Mouse (Mus musculus) thymus, adult 2 months (tissue): ENCODE results near the gene Kank2. TPM values are rescaled to one million over a fixed set of nuclear protein-coding genes. Genes with fewer than 3 reads are reported as not detected.

Experiments used
- DNase-seq: peaks from one replicate; pipeline ENCODE4 v3.0.0; 2021
- H3K27ac ChIP-seq: fragments of 200-500 bp; 2 replicates; pipeline ENCODE4 v1.5.1; 2012; ENCODE audit warnings: low read length, control low read depth; ENCODE audit not compliant: control insufficient read depth, insufficient read depth
- H3K27me3 ChIP-seq: fragments of 200-500 bp; 2 replicates; pipeline ENCODE4 v1.6.1; 2012; ENCODE audit warnings: mild to moderate bottlenecking, low read length, moderate library complexity, mixed read lengths; ENCODE audit not compliant: control insufficient read depth, insufficient read depth
- H3K36me3 ChIP-seq: fragments of 200-500 bp; 2 replicates; pipeline ENCODE4 v1.6.1; 2012; ENCODE audit warnings: mild to moderate bottlenecking, low read length, moderate library complexity; ENCODE audit not compliant: control insufficient read depth, insufficient read depth
- H3K4me1 ChIP-seq: fragments of 200-500 bp; replicated peaks from 2 replicates; pipeline ENCODE4 v1.6.1; 2012; ENCODE audit warnings: low read length; ENCODE audit not compliant: control insufficient read depth, insufficient read depth
- H3K4me3 ChIP-seq: fragments of 200-500 bp; 2 replicates; pipeline ENCODE4 v1.5.1; 2012; ENCODE audit warnings: mild to moderate bottlenecking, low read length, control low read depth, moderate library complexity; ENCODE audit not compliant: control insufficient read depth, insufficient read depth
- CTCF ChIP-seq: fragments of 200-500 bp; IDR thresholded peaks from 2 replicates; pipeline ENCODE4 v1.5.1; 2012; ENCODE audit warnings: mild to moderate bottlenecking, control low read depth, low read length, moderate library complexity, borderline replicate concordance; ENCODE audit not compliant: control insufficient read depth, poor library complexity, insufficient read depth; ENCODE audit errors: extremely low read depth
- POLR2A ChIP-seq: fragments of 200-500 bp; IDR thresholded peaks from 2 replicates; pipeline ENCODE4 v1.6.1; 2012; ENCODE audit warnings: mild to moderate bottlenecking, low read length, control low read depth, moderate library complexity; ENCODE audit not compliant: control insufficient read depth, poor library complexity, insufficient read depth; ENCODE audit errors: extremely low read depth
- WGBS: fragments of 180-500 bp; shearing (Covaris S2); methylation state at CpG from one replicate; pipeline ENCODE4 v1.1.7; 2018; 5-methylcytosine and 5-hydroxymethylcytosine counted together
- polyA plus RNA-seq: library from polyadenylated mRNA; depleted of rRNA; stranded (reverse); fragments of >200 nt; gene quantifications from 2 replicates; pipeline ENCODE4 v1.2.3, GENCODE M21; 2012

Gene Kank2
- polyA plus RNA-seq, 1 experiment, result 12.6 TPM

- WGBS, result 99% methylated on average over 7 of the region's 7 CpGs
- TF ChIP-seq POLR2A (no peak), CTCF (no peak)
- no peaks in the 10 kb centered on the region for H3K27me3 ChIP-seq
- no peak overlapping the region for H3K4me3 ChIP-seq
- no peak for DNase-seq
- H3K4me1 ChIP-seq, result no peaks in the 10 kb centered on the region
- H3K27ac ChIP-seq, result no peak overlapping the region
- H3K36me3 ChIP-seq, result peaks cover 3% of the 10 kb centered on the region
Observed at GRCm38 (mm10) chr9:21733989-21734388, 64.6 kb downstream of the Kank2 start.

- Histone ChIP-seq H3K36me3 (peaks cover 3% of the 10 kb centered on the region), H3K4me3 (no peak overlapping the region), H3K4me1 (no peaks in the 10 kb centered on the region), H3K27ac (no peak overlapping the region), H3K27me3 (no peaks in the 10 kb centered on the region)
- DNase-seq, result no peak
- WGBS, result 97% methylated on average over 17 of the region's 17 CpGs
- TF ChIP-seq POLR2A (no peak), CTCF (no peak)
Observed at GRCm38 (mm10) chr9:21733446-21733845, 65.1 kb downstream of the Kank2 start.

- TF ChIP-seq POLR2A (no peak), CTCF (no peak)
- no peak for DNase-seq
- no peaks in the 10 kb centered on the region for H3K27me3 ChIP-seq
- no peak overlapping the region for H3K27ac ChIP-seq
- 80% methylated on average over 9 of the region's 9 CpGs for WGBS
- H3K4me3 ChIP-seq, result no peak overlapping the region
- H3K36me3 ChIP-seq, result peaks cover 3% of the 10 kb centered on the region
- no peaks in the 10 kb centered on the region for H3K4me1 ChIP-seq
Observed at GRCm38 (mm10) chr9:21732288-21732687, 66.3 kb downstream of the Kank2 start.

- H3K36me3 ChIP-seq, result no peaks in the 10 kb centered on the region; the same call in 1 of the 2 replicates
- no peaks in the 10 kb centered on the region for H3K27me3 ChIP-seq
- 66% methylated on average over 7 of the region's 7 CpGs for WGBS
- DNase-seq, result no peak
- no peak overlapping the region for H3K4me3 ChIP-seq
- TF ChIP-seq CTCF (no peak), POLR2A (no peak)
- no peak overlapping the region for H3K27ac ChIP-seq
- H3K4me1 ChIP-seq, result peaks cover 13% of the 10 kb centered on the region
Observed at GRCm38 (mm10) chr9:21729264-21729663, 69.3 kb downstream of the Kank2 start.

- TF ChIP-seq POLR2A (no peak), CTCF (no peak)
Observed at GRCm38 (mm10) chr9:21728261-21728832, 70.2 kb downstream of the Kank2 start.

GRCm38 (mm10) chr9:21726218-21726975, 72.1 kb downstream of the Kank2 start:
- no peak for DNase-seq
- no peaks in the 10 kb centered on the region for H3K36me3 ChIP-seq
- TF ChIP-seq CTCF (no peak), POLR2A (no peak)
- H3K4me3 ChIP-seq, result no peak overlapping the region
- H3K27me3 ChIP-seq, result no peaks in the 10 kb centered on the region
- WGBS, result 94% methylated on average over 14 of the region's 14 CpGs
- peaks cover 18% of the 10 kb centered on the region for H3K4me1 ChIP-seq
- H3K27ac ChIP-seq, result no peak overlapping the region

More at GRCm38 (mm10) chr9:21728261-21728832, 70.2 kb downstream of the Kank2 start:
- DNase-seq, result no peak
- Histone ChIP-seq H3K4me1 (peaks cover 14% of the 10 kb centered on the region), H3K27ac (no peak overlapping the region), H3K36me3 (no peaks in the 10 kb centered on the region; the same call in 1 of the 2 replicates), H3K27me3 (no peaks in the 10 kb centered on the region), H3K4me3 (no peak overlapping the region)
- 87% methylated on average over 10 of the region's 10 CpGs for WGBS
